30 mouse cellular contexts compared by ENCODE assay signal in genomic region chr7:44915314-44915713, GRCm38 (mm10). TPM values are rescaled to one million over a fixed set of nuclear protein-coding genes. Genes with fewer than 3 reads are reported as not detected.
"Had no signal": no experiment of that assay in that cellular context is flagged by ENCODE, and none has a peak within 500 bp of the region (broad histone marks: within the 10 kb centered on the region; RNA-seq: fewer than 3 reads in every experiment).

No protein-coding gene starts in this region.

- ATAC-seq: forebrain, postnatal 0 days; hindbrain, postnatal 0 days; intestine, embryonic 16.5 days; liver, embryonic 12.5 days had no signal

- H3K9ac ChIP-seq: forebrain, postnatal 0 days; heart, embryonic 15.5 days; hindbrain, embryonic 13.5 days; hindbrain, embryonic 15.5 days; kidney, embryonic 15.5 days; limb, embryonic 13.5 days; limb, embryonic 15.5 days; liver, embryonic 12.5 days; liver, embryonic 14.5 days had no signal

- H3K4me3 ChIP-seq: heart, embryonic 13.5 days; heart, embryonic 15.5 days; hindbrain, embryonic 13.5 days; hindbrain, embryonic 15.5 days; kidney, embryonic 15.5 days; limb, embryonic 13.5 days; limb, embryonic 15.5 days; liver, embryonic 12.5 days had no signal

- H3K4me1 ChIP-seq: hindbrain, embryonic 15.5 days; limb, embryonic 13.5 days had no signal

- H3K9me3 ChIP-seq: heart, embryonic 13.5 days; heart, embryonic 15.5 days; hindbrain, embryonic 13.5 days; hindbrain, embryonic 15.5 days; kidney, embryonic 15.5 days; limb, embryonic 13.5 days; limb, embryonic 15.5 days; liver, embryonic 12.5 days had no signal

- H3K27me3 ChIP-seq: heart, embryonic 13.5 days; heart, embryonic 15.5 days; hindbrain, embryonic 13.5 days; hindbrain, embryonic 15.5 days; kidney, embryonic 15.5 days; limb, embryonic 13.5 days; limb, embryonic 15.5 days; liver, embryonic 12.5 days had no signal

- H3K27ac ChIP-seq: hindbrain, embryonic 13.5 days; hindbrain, embryonic 15.5 days; hindbrain, postnatal 0 days; kidney, embryonic 15.5 days; kidney, postnatal 0 days; limb, embryonic 13.5 days; limb, embryonic 15.5 days; liver, embryonic 12.5 days; liver, embryonic 14.5 days had no signal

- DNase-seq: forebrain, postnatal 0 days; gastrocnemius, postnatal 10 days; gastrocnemius, postnatal 36 days; heart, adult 18-20 months; heart, postnatal 14 days; heart, postnatal 36 days; kidney, adult 11 months; kidney, adult 2 months; kidney, postnatal 14 days; kidney, postnatal 36 days; layer of hippocampus, adult 9-11 months; layer of hippocampus, postnatal 36 days; left cerebral cortex, postnatal 4 days had no signal

- H3K4me2 ChIP-seq: heart, embryonic 11.5 days; heart, embryonic 13.5 days; heart, embryonic 15.5 days; hindbrain, embryonic 13.5 days; hindbrain, embryonic 15.5 days; kidney, embryonic 15.5 days; limb, embryonic 13.5 days; limb, embryonic 15.5 days; liver, embryonic 12.5 days had no signal

RNA-seq across cellular contexts. Expression of gene Tsks, which starts 27.7 kb away (rescaled TPM):
- total RNA-seq: forebrain, postnatal 0 days; gastrocnemius, postnatal 10 days; gastrocnemius, postnatal 36 days; heart, adult 18-20 months; heart, postnatal 14 days; heart, postnatal 36 days; hematopoietic stem cell, adult 5-6 weeks; hindbrain, postnatal 0 days; left cerebral cortex, postnatal 4 days; liver, adult 2 months had no signal
- polyA plus RNA-seq: heart, embryonic 11.5 days; intestine, embryonic 14.5 days; intestine, embryonic 16.5 days; large intestine, adult 2 months; liver, embryonic 12.5 days had no signal
